ENCODE assay signal across 8 mouse cellular contexts in genomic region chr4:59614986-59615385, GRCm38 (mm10). TPM values are rescaled to one million over a fixed set of nuclear protein-coding genes. Genes with fewer than 3 reads are reported as not detected.
DNase-seq lines count a peak whose midpoint lies in the region; ATAC-seq and TF ChIP-seq lines count a peak whose summit lies in the region.

No protein-coding gene starts in this region.

- H3K4me1 ChIP-seq in cerebellum, adult 2 months (ENCODE audit: control insufficient read depth, insufficient read depth, low read length), result no peaks in the 10 kb centered on the region
- no peaks in the 10 kb centered on the region for H3K4me1 ChIP-seq in liver, postnatal 0 days (ENCODE audit: insufficient read depth)
- H3K4me1 ChIP-seq in lung, embryonic 16.5 days (replicated peaks; ENCODE audit: control insufficient read depth, insufficient read depth, low read length), result peaks cover 4% of the 10 kb centered on the region; the same call in 1 of the 2 replicates

- peak; percentile 51 for ATAC-seq in liver, postnatal 0 days
- ATAC-seq in lung, embryonic 16.5 days (ENCODE audit: low read depth), result peak; percentile 36; the same call in 1 of the 2 replicates

- peak; percentile 21; the same call in 1 of the 2 replicates for TF ChIP-seq CTCF in cerebellum, adult 2 months (IDR thresholded peaks at IDR 0.05; ENCODE audit: borderline replicate concordance, insufficient read depth, low read depth, low read length)
- peak; percentile 72 for TF ChIP-seq CTCF in liver, postnatal 0 days (IDR thresholded peaks at IDR 0.05; ENCODE audit: low read depth)

- 17% methylated on average over 1 of the region's 1 CpGs for WGBS in cerebellum, adult 2 months
- WGBS in liver, postnatal 0 days (ENCODE audit: insufficient replicate concordance), result 11% methylated on average over 1 of the region's 1 CpGs
- 23% methylated on average over 1 of the region's 1 CpGs for WGBS in lung, embryonic 16.5 days

- H3K4me3 ChIP-seq in cerebellum, adult 2 months (replicated peaks; ENCODE audit: insufficient read depth, low read depth, low read length), result no peak overlapping the region
- H3K4me3 ChIP-seq in liver, postnatal 0 days (ENCODE audit: low read depth, low read length), result no peak overlapping the region
- no peak overlapping the region for H3K4me3 ChIP-seq in lung, embryonic 16.5 days (ENCODE audit: low read length)

- no peak overlapping the region for H3K27ac ChIP-seq in cerebellum, adult 2 months (ENCODE audit: insufficient read depth, low read length)
- no peak overlapping the region for H3K27ac ChIP-seq in liver, postnatal 0 days (ENCODE audit: low read depth)
- H3K27ac ChIP-seq in lung, embryonic 16.5 days (ENCODE audit: low read length), result no peak overlapping the region

- no peak for TF ChIP-seq EP300 in liver, postnatal 0 days (IDR thresholded peaks at IDR 0.05; ENCODE audit: low read depth)

- no peaks in the 10 kb centered on the region for H3K9me3 ChIP-seq in liver, postnatal 0 days (ENCODE audit: low read length)
- H3K9me3 ChIP-seq in lung, embryonic 16.5 days (ENCODE audit: control insufficient read depth, low read length), result no peaks in the 10 kb centered on the region

- no peak for TF ChIP-seq POLR2A in cerebellum, adult 2 months (IDR thresholded peaks at IDR 0.05; ENCODE audit: borderline replicate concordance, insufficient read depth, low read length)

- peaks cover 6% of the 10 kb centered on the region; the same call in 1 of the 2 replicates for H3K36me3 ChIP-seq in liver, postnatal 0 days (replicated peaks; ENCODE audit: insufficient read depth, low read length)
- no peaks in the 10 kb centered on the region for H3K36me3 ChIP-seq in lung, embryonic 16.5 days (ENCODE audit: control insufficient read depth, insufficient read depth, low read length)

- H3K4me2 ChIP-seq in liver, postnatal 0 days (ENCODE audit: low read depth, low read length), result no peak overlapping the region
- no peak overlapping the region for H3K4me2 ChIP-seq in lung, embryonic 16.5 days (ENCODE audit: low read depth, low read length)

- no peaks in the 10 kb centered on the region for H3K27me3 ChIP-seq in cerebellum, adult 2 months (ENCODE audit: control insufficient read depth, insufficient read depth, low read length)
- H3K27me3 ChIP-seq in liver, postnatal 0 days (ENCODE audit: insufficient read depth, low read length), result no peaks in the 10 kb centered on the region
- H3K27me3 ChIP-seq in lung, embryonic 16.5 days (ENCODE audit: control insufficient read depth, insufficient read depth, low read depth, low read length), result no peaks in the 10 kb centered on the region

- no peak overlapping the region for H3K9ac ChIP-seq in liver, postnatal 0 days (replicated peaks)
- H3K9ac ChIP-seq in lung, embryonic 16.5 days (ENCODE audit: low read length), result no peak overlapping the region

- DNase-seq in cerebellum, adult 2 months, result peak in 1 of 2 experiments; percentile 23
- no peak for DNase-seq in cerebellum, adult 11 months
- DNase-seq in liver, postnatal 0 days, result no peak
- no peak for DNase-seq in liver
- DNase-seq in embryo, embryonic 11 days, result peak; percentile 23
- no peak for DNase-seq in left cerebral cortex, adult 18-20 months (ENCODE audit: low spot score in 2 of 2)
- DNase-seq in right cerebral cortex, adult 18-20 months, result no peak

RNA-seq across cellular contexts. Expression of gene E130308A19Rik, which starts 11.0 kb away (rescaled TPM):
- polyA plus RNA-seq in cerebellum, adult 2 months (2012; rRNA removed), result 8.8 and 10.4 TPM in 2 replicates
- 5.4 and 5.5 TPM in 2 replicates for polyA plus RNA-seq in liver, postnatal 0 days (2015; fragmentation: Nextera tagmentation; extraction: Ambion mirVana)
- polyA plus RNA-seq in lung, embryonic 16.5 days (2015; fragmentation: Nextera tagmentation; extraction: Ambion mirVana), result 20.9 and 21.1 TPM in 2 replicates
- 10 to 100 TPM; 11.6 to 13.1 TPM for total RNA-seq in left cerebral cortex, adult 18-20 months (2021)

RNA-seq across cellular contexts. Expression of gene Hsdl2, which starts 33.6 kb away (rescaled TPM):
- polyA plus RNA-seq in cerebellum, adult 2 months (2012; rRNA removed), result 58.4 and 59.0 TPM in 2 replicates
- 58.9 and 61.6 TPM in 2 replicates for polyA plus RNA-seq in liver, postnatal 0 days (2015; fragmentation: Nextera tagmentation; extraction: Ambion mirVana)
- 23.8 and 26.3 TPM in 2 replicates for polyA plus RNA-seq in lung, embryonic 16.5 days (2015; fragmentation: Nextera tagmentation; extraction: Ambion mirVana)
- total RNA-seq in left cerebral cortex, adult 18-20 months (2021), result 10 to 100 TPM; 25.7 to 28.1 TPM
